Mouse (Mus musculus): ENCODE data around the gene Tpd52l1.

DNA sequence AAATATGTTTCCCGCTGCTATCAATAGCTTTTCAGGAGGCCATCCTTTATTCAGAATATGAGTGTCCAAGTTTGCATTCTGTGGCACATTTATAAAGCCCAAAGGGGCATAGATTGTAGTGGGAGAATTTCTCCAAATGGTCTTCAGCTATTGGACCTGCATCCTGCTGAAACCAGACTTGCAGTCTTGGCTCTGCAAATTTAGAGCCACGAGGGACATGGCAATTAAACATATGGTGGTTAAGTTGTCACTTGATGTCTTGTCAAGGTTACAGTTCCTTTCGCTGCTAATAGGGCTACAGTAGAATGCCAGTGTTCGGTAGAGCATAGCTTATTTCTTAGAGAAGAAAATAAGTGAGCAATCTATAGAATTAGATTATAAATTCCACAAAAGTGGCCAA is 148.7 kb downstream of the Tpd52l1 start:
- TF ChIP-seq CTCF (IDR thresholded peaks at IDR 0.05; ENCODE audit: low read depth, low read length) (no peak), POLR2A (IDR thresholded peaks at IDR 0.05; ENCODE audit: extremely low read depth, insufficient read depth, low read length) (no peak)

Data from liver, adult 2 months (tissue).